In genomic region chr17:31636942-31637811, GRCm38 (mm10) we compare ENCODE assay signal across 8 mouse cellular contexts. TPM values are rescaled to one million over a fixed set of nuclear protein-coding genes. Genes with fewer than 3 reads are reported as not detected.
DNase-seq lines count a peak whose midpoint lies in the region; ATAC-seq lines count a peak whose summit lies in the region.

TSS of gene Cbs (minus strand) at chr17:31637238.

- intact Hi-C loops in gastrocnemius, postnatal 36 days (cut with DNase I), result no loop called here
- intact Hi-C loops in left cerebral cortex, postnatal 4 days (cut with DNase I), result no loop called here

- 2% methylated on average over 59 of the region's 61 CpGs for WGBS in intestine, embryonic 14.5 days
- WGBS in midbrain, embryonic 10.5 days, result 2% methylated on average over 60 of the region's 61 CpGs

- H3K27me3 ChIP-seq in intestine, embryonic 14.5 days (replicated peaks; ENCODE audit: control insufficient read depth, insufficient read depth, low read length), result peaks cover 21% of the 10 kb centered on the region
- peaks cover 46% of the 10 kb centered on the region for H3K27me3 ChIP-seq in midbrain, embryonic 10.5 days (ENCODE audit: low read depth, poor library complexity, severe bottlenecking)

- peak within 1 kb of the TSS; percentile 42; the same call in 1 of the 2 replicates for H3K9ac ChIP-seq in intestine, embryonic 14.5 days (ENCODE audit: low read length)

- DNase-seq in adrenal gland, adult 2 months, result peak; percentile 92
- peak; percentile 81 for DNase-seq in embryo, embryonic 10 days (ENCODE audit: low spot score)
- DNase-seq in gastrocnemius, postnatal 36 days, result peak; percentile 66 to 81
- DNase-seq in intestine, embryonic 14.5 days (ENCODE audit: low spot score), result peak; percentile 85
- DNase-seq in left cerebral cortex, postnatal 4 days, result peak; percentile 80
- peak; percentile 73 for DNase-seq in midbrain, embryonic 10.5 days (ENCODE audit: low spot score)
- peak; percentile 47 for DNase-seq in skeletal muscle tissue, adult 2 months (ENCODE audit: low read depth, low spot score)

- H3K36me3 ChIP-seq in intestine, embryonic 14.5 days (ENCODE audit: control insufficient read depth, insufficient read depth, low read length), result no peaks in the 10 kb centered on the region
- H3K36me3 ChIP-seq in midbrain, embryonic 10.5 days, result no peaks in the 10 kb centered on the region

- H3K27ac ChIP-seq in intestine, embryonic 14.5 days (ENCODE audit: low read depth), result no peak within 1 kb of the TSS
- H3K27ac ChIP-seq in midbrain, embryonic 10.5 days (replicated peaks), result peak within 1 kb of the TSS; percentile 57

- H3K4me3 ChIP-seq in intestine, embryonic 14.5 days (ENCODE audit: low read depth, low read length), result peak within 1 kb of the TSS; percentile 48
- peak within 1 kb of the TSS; percentile 65 for H3K4me3 ChIP-seq in midbrain, embryonic 10.5 days

- H3K4me1 ChIP-seq in intestine, embryonic 14.5 days (replicated peaks; ENCODE audit: control insufficient read depth, insufficient read depth, low read length), result peaks cover 8% of the 10 kb centered on the region
- H3K4me1 ChIP-seq in midbrain, embryonic 10.5 days, result peaks cover 22% of the 10 kb centered on the region

- no peaks in the 10 kb centered on the region for H3K9me3 ChIP-seq in intestine, embryonic 14.5 days (ENCODE audit: control insufficient read depth, low read length)
- H3K9me3 ChIP-seq in midbrain, embryonic 10.5 days (replicated peaks), result no peaks in the 10 kb centered on the region

- ATAC-seq in intestine, embryonic 14.5 days (replicated peaks; ENCODE audit: low FRiP score, low TSS enrichment, low read depth), result peak; percentile 87
- no peak for ATAC-seq in erythroid progenitor cell, adult 5-6 weeks (replicated peaks; ENCODE audit: low FRiP score, poor library complexity, severe bottlenecking)

- peak within 1 kb of the TSS; percentile 100 for H3K4me2 ChIP-seq in intestine, embryonic 14.5 days (ENCODE audit: low read length)

RNA-seq across cellular contexts. Expression of gene Cbs, which starts in this region (rescaled TPM):
- total RNA-seq in adrenal gland, adult 2 months (2021), result 1 to 10 TPM; 6.4 to 8.1 TPM
- polyA plus RNA-seq in adrenal gland, adult 2 months (2012; rRNA removed), result 1.9 and 2.1 TPM in 2 replicates
- total RNA-seq in gastrocnemius, postnatal 36 days (2021), result under 1 TPM; 0.32 to 0.77 TPM
- 2.1 and 5.9 TPM in 2 replicates for polyA plus RNA-seq in intestine, embryonic 14.5 days (2014; fragmentation: Nextera tagmentation; extraction: Ambion mirVana)
- total RNA-seq in left cerebral cortex, postnatal 4 days (2021), result 10 to 100 TPM; 37.3 to 44.2 TPM
- 0.94 and 1.9 TPM in 2 replicates for polyA plus RNA-seq in midbrain, embryonic 10.5 days (2016; fragmentation: Nextera tagmentation; extraction: Ambion mirVana)
- total RNA-seq in erythroid progenitor cell, adult 5-6 weeks (2015; ENCODE audit: low replicate concordance), result not detected in 2 replicates
- total RNA-seq in erythroid progenitor cell, adult 5-6 weeks (2017; ENCODE audit: low replicate concordance), result not detected in 2 replicates

Comparison
In these comparisons a context has a peak if more than half of its experiments do, and no peak if none do; other contexts are left out.
1. RNA of gene Cbs (total RNA-seq): 37.3 to 44.2 TPM in left cerebral cortex, postnatal 4 days; 6.4 to 8.1 TPM in adrenal gland, adult 2 months, 0.32 to 0.77 TPM in gastrocnemius, postnatal 36 days and not detected in erythroid progenitor cell, adult 5-6 weeks; every median in the first group is over 4 times any median in the second.
2. Peak in DNase-seq in gastrocnemius, postnatal 36 days; RNA of the gene not detected or under 1 TPM.
3. Peak in every context shown above with its lines, with median percentiles within 50 percentile points of each other: DNase-seq.